Mouse (Mus musculus) neural tube, embryonic 13.5 days (tissue): ENCODE results near the gene Ehd4. TPM values are rescaled to one million over a fixed set of nuclear protein-coding genes. Genes with fewer than 3 reads are reported as not detected.

Experiments used
- ATAC-seq: fragments of 200-750 bp; cut with Nextera tagmentation; 2 replicates; pipeline ENCODE4 v1.8.0; 2017; ENCODE audit warnings: low read depth, mild to moderate bottlenecking, moderate TSS enrichment, moderate library complexity
- H3K27ac ChIP-seq: fragments of 300-500 bp; sonication (generic); replicated peaks from 2 replicates; pipeline ENCODE4 v1.5.1; 2015; ENCODE audit warnings: moderate library complexity, mild to moderate bottlenecking, inconsistent platforms
- H3K27me3 ChIP-seq: fragments of 300-500 bp; sonication (generic); 2 replicates; pipeline ENCODE4 v1.6.1; 2015; ENCODE audit warnings: mild to moderate bottlenecking, inconsistent platforms
- H3K36me3 ChIP-seq: fragments of 300-500 bp; sonication (generic); 2 replicates; pipeline ENCODE4 v1.6.1; 2015; ENCODE audit warnings: mild to moderate bottlenecking, inconsistent platforms
- H3K4me1 ChIP-seq: fragments of 300-500 bp; sonication (generic); replicated peaks from 2 replicates; pipeline ENCODE4 v1.6.1; 2015; ENCODE audit warnings: inconsistent platforms
- H3K4me2 ChIP-seq: fragments of 300-500 bp; sonication (generic); 2 replicates; pipeline ENCODE4 v1.6.1; 2015; ENCODE audit warnings: inconsistent platforms, mild to moderate bottlenecking, moderate library complexity
- H3K4me3 ChIP-seq: fragments of 300-500 bp; sonication (generic); 2 replicates; pipeline ENCODE4 v1.5.1; 2015; ENCODE audit warnings: mild to moderate bottlenecking, inconsistent platforms
- H3K9ac ChIP-seq: fragments of 300-500 bp; sonication (generic); 2 replicates; pipeline ENCODE4 v1.6.1; 2015; ENCODE audit warnings: moderate library complexity, mild to moderate bottlenecking, inconsistent platforms
- H3K9me3 ChIP-seq: fragments of 300-500 bp; sonication (generic); 2 replicates; pipeline ENCODE4 v1.6.1; 2016; ENCODE audit warnings: inconsistent platforms
- WGBS: fragments of 180-500 bp; shearing (Covaris S2); methylation state at CpG from one replicate; pipeline ENCODE4 v1.1.7; 2015; 5-methylcytosine and 5-hydroxymethylcytosine counted together
- polyA plus RNA-seq: library from polyadenylated mRNA; unstranded; fragments of >200 nt; fragmentation: Nextera tagmentation; extraction: Ambion mirVana; gene quantifications from 2 replicates; pipeline ENCODE4 v1.2.1, GENCODE M21; 2015

The Ehd4 gene
- polyA plus RNA-seq, 1 experiment from 2014 or later = 15.1 TPM

- ATAC-seq = no peak
- no peaks in the 10 kb centered on the region for H3K27me3 ChIP-seq
- no peak overlapping the region for H3K4me2 ChIP-seq
- H3K36me3 ChIP-seq = no peaks in the 10 kb centered on the region
- 71% methylated on average over 5 of the region's 5 CpGs for WGBS
- no peak overlapping the region for H3K4me3 ChIP-seq
- H3K9me3 ChIP-seq = no peaks in the 10 kb centered on the region
- no peaks in the 10 kb centered on the region for H3K4me1 ChIP-seq
- no peak overlapping the region for H3K27ac ChIP-seq
- H3K9ac ChIP-seq = no peak overlapping the region
These were observed 60.6 kb downstream of the Ehd4 start for GRCm38 (mm10) chr2:120093671-120094430.

- no peak for ATAC-seq
- no peaks in the 10 kb centered on the region for H3K36me3 ChIP-seq
- H3K4me2 ChIP-seq = no peak overlapping the region
- H3K4me3 ChIP-seq = no peak overlapping the region
- H3K4me1 ChIP-seq = no peaks in the 10 kb centered on the region
- H3K27me3 ChIP-seq = no peaks in the 10 kb centered on the region
- H3K9ac ChIP-seq = no peak overlapping the region
- H3K9me3 ChIP-seq = no peaks in the 10 kb centered on the region
- 95% methylated on average over 17 of the region's 17 CpGs for WGBS
- H3K27ac ChIP-seq = no peak overlapping the region
These were observed 63.4 kb downstream of the Ehd4 start for GRCm38 (mm10) chr2:120090979-120091378.

- no peak overlapping the region for H3K4me2 ChIP-seq
- H3K4me1 ChIP-seq = no peaks in the 10 kb centered on the region
- no peak overlapping the region for H3K4me3 ChIP-seq
- H3K27me3 ChIP-seq = no peaks in the 10 kb centered on the region
- no peak overlapping the region for H3K9ac ChIP-seq
- ATAC-seq = no peak
- H3K27ac ChIP-seq = no peak overlapping the region
- H3K36me3 ChIP-seq = no peaks in the 10 kb centered on the region
- 88% methylated on average over 2 of the region's 2 CpGs for WGBS
- H3K9me3 ChIP-seq = no peaks in the 10 kb centered on the region
These were observed 66.5 kb downstream of the Ehd4 start for GRCm38 (mm10) chr2:120087897-120088296.

- no peak overlapping the region for H3K27ac ChIP-seq
- H3K27me3 ChIP-seq = no peaks in the 10 kb centered on the region
- H3K4me3 ChIP-seq = no peak overlapping the region
- no peaks in the 10 kb centered on the region for H3K9me3 ChIP-seq
- no peak overlapping the region for H3K9ac ChIP-seq
- ATAC-seq = no peak
- 86% methylated on average over 3 of the region's 3 CpGs for WGBS
- no peak overlapping the region for H3K4me2 ChIP-seq
- no peaks in the 10 kb centered on the region for H3K4me1 ChIP-seq
- H3K36me3 ChIP-seq = no peaks in the 10 kb centered on the region
These were observed 67.0 kb downstream of the Ehd4 start for GRCm38 (mm10) chr2:120087391-120087790.

- no peak overlapping the region for H3K27ac ChIP-seq
- no peaks in the 10 kb centered on the region for H3K36me3 ChIP-seq
- no peak overlapping the region for H3K4me3 ChIP-seq
- no peak for ATAC-seq
- H3K9ac ChIP-seq = no peak overlapping the region
- no peak overlapping the region for H3K4me2 ChIP-seq
- H3K4me1 ChIP-seq = no peaks in the 10 kb centered on the region
- H3K27me3 ChIP-seq = no peaks in the 10 kb centered on the region
- no peaks in the 10 kb centered on the region for H3K9me3 ChIP-seq
- 93% methylated on average over 3 of the region's 3 CpGs for WGBS
These were observed 68.4 kb downstream of the Ehd4 start for GRCm38 (mm10) chr2:120086038-120086437.

GRCm38 (mm10) chr2:120084593-120085361 lies 69.6 kb downstream of the Ehd4 start:
- H3K27me3 ChIP-seq = no peaks in the 10 kb centered on the region
- no peaks in the 10 kb centered on the region for H3K4me1 ChIP-seq
- no peak overlapping the region for H3K4me2 ChIP-seq
- WGBS = 79% methylated on average over 14 of the region's 14 CpGs
- H3K9ac ChIP-seq = no peak overlapping the region
- no peaks in the 10 kb centered on the region for H3K36me3 ChIP-seq
- no peaks in the 10 kb centered on the region for H3K9me3 ChIP-seq
- H3K27ac ChIP-seq = no peak overlapping the region
- no peak for ATAC-seq
- no peak overlapping the region for H3K4me3 ChIP-seq

GRCm38 (mm10) chr2:120082416-120082815 lies 72.0 kb downstream of the Ehd4 start:
- no peaks in the 10 kb centered on the region for H3K4me1 ChIP-seq
- WGBS = 62% methylated on average over 2 of the region's 2 CpGs
- no peak overlapping the region for H3K4me2 ChIP-seq
- H3K9me3 ChIP-seq = no peaks in the 10 kb centered on the region
- H3K9ac ChIP-seq = no peak overlapping the region
- no peak for ATAC-seq
- no peak overlapping the region for H3K4me3 ChIP-seq
- H3K27me3 ChIP-seq = peaks cover 2% of the 10 kb centered on the region
- H3K36me3 ChIP-seq = no peaks in the 10 kb centered on the region
- no peak overlapping the region for H3K27ac ChIP-seq

GRCm38 (mm10) chr2:120076076-120076705 lies 78.2 kb downstream of the Ehd4 start:
- Histone ChIP-seq H3K4me1 (peaks cover 10% of the 10 kb centered on the region), H3K27ac (no peak overlapping the region), H3K36me3 (no peaks in the 10 kb centered on the region), H3K4me2 (peak overlapping the region; percentile 61), H3K4me3 (peak overlapping the region; percentile 39), H3K9ac (peak overlapping the region; percentile 31; the same call in 1 of the 2 replicates), H3K27me3 (peaks cover 36% of the 10 kb centered on the region), H3K9me3 (no peaks in the 10 kb centered on the region)
- WGBS = 2% methylated on average over 36 of the region's 36 CpGs
- ATAC-seq = peak; percentile 76

- H3K9me3 ChIP-seq = no peaks in the 10 kb centered on the region
- H3K4me2 ChIP-seq = no peak overlapping the region
- no peak overlapping the region for H3K27ac ChIP-seq
- H3K4me3 ChIP-seq = no peak overlapping the region
- no peak overlapping the region for H3K9ac ChIP-seq
- H3K27me3 ChIP-seq = peaks cover 36% of the 10 kb centered on the region
- WGBS = 86% methylated on average over 4 of the region's 4 CpGs
- no peak for ATAC-seq
- H3K36me3 ChIP-seq = no peaks in the 10 kb centered on the region
- peaks cover 11% of the 10 kb centered on the region for H3K4me1 ChIP-seq
These were observed 80.3 kb downstream of the Ehd4 start for GRCm38 (mm10) chr2:120074096-120074495.

GRCm38 (mm10) chr2:120069466-120069990 lies 84.9 kb downstream of the Ehd4 start:
- H3K9ac ChIP-seq = peak overlapping the region; percentile 32; the same call in 1 of the 2 replicates
- H3K4me3 ChIP-seq = no peak overlapping the region
- no peak overlapping the region for H3K4me2 ChIP-seq
- H3K27ac ChIP-seq = no peak overlapping the region
- H3K36me3 ChIP-seq = no peaks in the 10 kb centered on the region
- 71% methylated on average over 8 of the region's 8 CpGs for WGBS
- 0 out of 2 replicates have a peak, but pooled peaks cover 5% of the 10 kb centered on the region for H3K4me1 ChIP-seq
- no peaks in the 10 kb centered on the region for H3K9me3 ChIP-seq
- peaks cover 6% of the 10 kb centered on the region; the same call in 1 of the 2 replicates for H3K27me3 ChIP-seq
- ATAC-seq = no peak

- Histone ChIP-seq H3K4me1 (0 out of 2 replicates have a peak, but pooled peaks cover 5% of the 10 kb centered on the region), H3K4me2 (no peak overlapping the region)
- peak; percentile 59; the same call in 1 of the 2 replicates for ATAC-seq
These were observed 85.6 kb downstream of the Ehd4 start for GRCm38 (mm10) chr2:120068555-120069465.

More at GRCm38 (mm10) chr2:120068555-120069465, 85.6 kb downstream of the Ehd4 start:
- H3K36me3 ChIP-seq = no peaks in the 10 kb centered on the region
- 43% methylated on average over 16 of the region's 16 CpGs for WGBS
- H3K4me3 ChIP-seq = no peak overlapping the region
- H3K27ac ChIP-seq = no peak overlapping the region
- H3K27me3 ChIP-seq = no peaks in the 10 kb centered on the region
- H3K9me3 ChIP-seq = no peaks in the 10 kb centered on the region
- H3K9ac ChIP-seq = no peak overlapping the region
